Mouse (Mus musculus) c-Kit-positive CD71-positive TER-119-negative erythroid progenitor cells, embryonic 14.5 days (primary cell): Measurements from ENCODE around the gene Syngap1.

Experiments
- DNase-seq: peaks from one replicate; pipeline ENCODE4 v3.0.0-alpha.2; 2013; ENCODE audit warnings: low read depth

Syngap1 gene

GRCm38 (mm10) chr17:26995006-26995405 lies 54.0 kb downstream of the Syngap1 start:
- DNase-seq = no peak

DNA sequence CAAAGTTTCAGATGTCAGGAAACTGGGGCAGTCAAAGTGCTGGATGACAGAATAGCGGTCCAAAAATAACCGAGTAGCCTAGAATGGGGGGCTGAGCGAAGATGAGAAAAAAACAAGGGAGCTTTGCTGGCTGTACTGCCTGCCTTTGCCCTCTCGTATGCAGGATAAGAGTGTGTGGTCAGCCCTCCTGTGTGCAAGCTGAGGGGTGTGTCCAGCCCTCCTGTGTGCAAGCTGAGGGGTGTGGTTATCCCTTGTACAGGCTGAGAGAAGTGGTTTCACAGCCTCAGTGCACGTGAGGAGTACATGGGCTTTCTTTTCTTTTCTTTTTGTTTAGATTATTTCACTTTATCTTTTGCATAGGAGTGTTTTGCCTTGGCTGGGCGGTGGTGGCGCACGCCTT lies 54.5 kb downstream of the Syngap1 start:
- DNase-seq = no peak

DNA sequence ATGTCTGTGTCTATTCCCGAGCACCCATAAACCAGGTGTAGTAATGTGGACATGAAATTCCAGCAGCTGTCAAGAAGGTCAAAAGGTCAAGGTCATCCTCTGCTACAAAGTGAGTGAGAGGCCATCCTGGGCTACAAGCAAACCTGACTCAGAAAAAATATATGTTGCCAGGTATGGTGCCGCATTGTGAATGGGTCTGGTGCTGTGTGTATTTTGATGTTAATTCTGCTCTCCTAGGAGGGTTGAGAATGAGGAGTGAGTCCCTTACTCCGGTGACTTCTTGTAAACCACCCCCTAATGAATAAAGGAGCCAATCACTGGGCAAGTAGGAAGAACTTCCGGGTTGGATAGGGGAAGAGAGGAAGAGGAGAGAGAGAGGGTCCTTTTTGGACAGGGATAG lies 56.6 kb downstream of the Syngap1 start:
- no peak for DNase-seq

DNA sequence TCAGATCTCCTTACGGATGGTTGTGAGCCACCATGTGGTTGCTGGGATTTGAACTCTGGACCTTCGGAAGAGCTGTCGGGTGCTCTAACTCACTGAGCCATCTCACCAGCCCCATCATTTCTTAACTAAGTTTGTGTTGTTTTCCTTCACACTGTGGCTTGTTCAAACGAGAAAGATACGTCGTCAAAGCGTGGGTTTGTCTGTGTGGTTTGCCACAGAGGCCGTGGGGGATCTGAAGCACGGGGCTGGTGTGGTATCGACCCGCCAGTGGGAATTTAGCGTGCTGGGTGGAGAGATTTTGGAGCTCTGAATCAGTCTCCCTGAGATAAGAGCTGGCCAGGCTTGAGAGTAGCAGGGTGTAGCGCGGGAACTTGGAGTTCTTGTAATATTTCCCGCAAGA lies 57.2 kb downstream of the Syngap1 start:
- no peak for DNase-seq

- DNase-seq = no peak
Observed at GRCm38 (mm10) chr17:26999996-27000395, 58.9 kb downstream of the Syngap1 start.

DNA sequence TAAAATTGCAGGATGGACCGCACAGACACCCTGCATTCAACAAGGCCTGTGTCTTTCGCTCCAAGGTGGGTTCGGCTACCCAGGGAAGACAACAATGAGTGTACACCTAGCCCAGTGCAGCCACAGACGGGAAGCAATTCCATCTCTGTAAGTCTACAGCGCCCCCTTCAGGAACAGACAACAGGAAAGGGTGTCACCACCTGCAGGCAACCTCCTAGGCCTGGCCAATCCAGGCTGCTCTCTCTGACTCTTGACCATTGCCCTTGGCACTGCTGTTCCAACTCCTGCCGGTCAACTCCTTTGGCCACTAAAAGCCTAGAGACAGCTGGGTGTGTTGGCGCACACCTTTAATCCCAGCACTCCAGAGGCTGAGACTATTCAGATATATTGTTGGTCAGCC lies 60.1 kb downstream of the Syngap1 start:
- peak; percentile 31 for DNase-seq

GRCm38 (mm10) chr17:27001889-27002288 lies 60.8 kb downstream of the Syngap1 start:
- DNase-seq = peak; percentile 34

GRCm38 (mm10) chr17:27004431-27004830 lies 63.4 kb downstream of the Syngap1 start:
- DNase-seq = peak; percentile 50

DNA sequence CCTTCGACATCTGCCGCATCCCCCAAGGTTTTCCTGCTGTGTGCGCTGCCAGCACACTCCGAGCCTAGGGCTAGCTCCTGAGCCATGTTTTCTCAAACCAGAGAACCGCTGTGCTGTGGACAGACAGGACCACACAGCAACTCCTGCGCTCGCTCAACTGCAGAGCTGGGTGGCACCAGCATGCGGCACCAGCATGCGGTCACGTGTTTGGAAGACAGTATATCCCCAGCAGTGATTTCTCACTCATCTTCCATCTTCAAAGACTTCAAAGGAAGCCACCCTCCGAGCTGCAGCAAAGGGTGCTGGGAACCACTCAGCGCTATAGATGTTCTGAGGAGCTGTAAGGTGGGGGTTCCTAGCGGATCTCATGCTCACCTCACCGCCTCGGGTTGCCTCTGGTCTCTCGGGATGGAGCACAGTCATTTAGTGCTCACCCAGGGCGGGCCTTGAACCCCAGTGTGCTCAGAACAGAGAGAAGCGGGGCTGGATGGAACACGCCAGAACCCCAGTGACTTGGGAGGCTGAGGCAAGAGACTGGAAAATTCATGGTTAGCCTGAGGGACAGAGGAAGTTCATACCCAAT lies 63.9 kb downstream of the Syngap1 start:
- DNase-seq = no peak

- no peak for DNase-seq
Observed at GRCm38 (mm10) chr17:27005644-27006043, 64.6 kb downstream of the Syngap1 start.

GRCm38 (mm10) chr17:27008277-27008676 lies 67.2 kb downstream of the Syngap1 start:
- DNase-seq = no peak

DNA sequence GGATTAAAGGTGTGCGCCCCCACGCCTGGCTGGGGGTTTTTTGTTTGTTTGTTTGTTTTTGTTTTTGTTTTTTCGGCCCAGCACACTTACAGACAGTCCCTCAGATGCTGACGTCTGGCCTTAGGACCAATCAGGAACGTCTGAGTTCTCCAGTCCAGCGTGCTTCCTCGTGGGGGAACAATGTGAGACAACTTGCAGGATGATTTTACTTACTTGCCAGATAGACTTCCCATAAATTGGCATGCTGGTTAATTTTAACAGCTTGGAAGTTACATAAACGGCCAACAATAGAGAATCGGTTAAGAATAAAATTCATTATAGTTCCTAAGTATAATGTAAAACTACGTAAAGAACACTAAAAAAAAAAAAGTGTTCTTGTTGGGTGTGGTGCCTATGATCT lies 70.1 kb downstream of the Syngap1 start:
- no peak for DNase-seq

GRCm38 (mm10) chr17:27011998-27012672 lies 71.1 kb downstream of the Syngap1 start:
- peak; percentile 56 for DNase-seq

DNA sequence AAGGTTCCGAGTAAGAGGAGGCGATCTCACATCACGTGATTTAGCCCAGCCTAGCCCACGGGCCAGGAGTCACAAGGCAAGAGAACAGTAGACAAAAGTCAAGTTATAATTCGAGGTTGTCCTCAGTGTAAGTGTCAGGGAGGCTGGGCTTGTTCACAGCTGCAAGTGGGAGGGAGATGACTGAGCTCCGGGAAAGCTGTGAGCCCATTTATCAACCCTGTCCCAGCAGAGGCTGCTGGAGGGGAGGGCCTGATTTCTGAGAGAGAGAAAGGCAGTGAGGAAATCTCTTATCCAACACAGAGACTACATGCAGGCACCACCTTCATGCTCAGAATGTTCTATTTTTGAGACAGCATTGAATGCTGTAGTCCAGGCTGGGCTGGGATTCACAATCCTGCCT lies 71.9 kb downstream of the Syngap1 start:
- peak; percentile 59 for DNase-seq

GRCm38 (mm10) chr17:27017564-27018499 lies 76.8 kb downstream of the Syngap1 start:
- DNase-seq = peak; percentile 92

DNA sequence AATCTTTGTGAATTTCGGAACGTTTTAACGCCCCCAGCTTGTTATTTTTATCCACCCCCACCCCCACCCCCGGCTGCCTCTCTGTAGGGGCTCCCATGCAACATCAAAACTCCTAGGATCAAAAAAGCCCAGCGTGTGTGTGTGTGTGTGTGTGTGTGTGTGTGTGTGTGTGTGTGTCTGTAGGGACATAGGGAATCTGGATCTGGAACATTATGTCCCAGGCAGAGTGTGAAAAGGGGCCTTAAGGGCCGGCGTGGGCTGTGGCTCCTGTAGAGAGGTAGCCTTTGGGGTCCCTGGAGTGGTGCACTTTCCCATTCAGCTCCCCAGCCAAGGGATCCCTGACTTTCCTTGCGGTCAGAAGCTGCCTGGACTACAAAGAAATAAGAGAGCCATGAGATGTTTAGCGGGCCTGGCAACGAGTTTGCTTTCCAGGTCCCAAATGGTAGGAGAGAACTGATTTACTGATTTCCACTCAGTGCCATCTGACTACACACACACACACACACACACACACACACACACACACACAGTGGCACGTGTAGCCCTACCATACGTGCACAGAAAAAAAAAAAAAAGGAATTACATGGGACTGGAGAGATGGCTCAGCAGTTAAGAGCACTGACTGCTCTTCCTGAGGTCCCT lies 77.6 kb downstream of the Syngap1 start:
- DNase-seq = no peak

DNA sequence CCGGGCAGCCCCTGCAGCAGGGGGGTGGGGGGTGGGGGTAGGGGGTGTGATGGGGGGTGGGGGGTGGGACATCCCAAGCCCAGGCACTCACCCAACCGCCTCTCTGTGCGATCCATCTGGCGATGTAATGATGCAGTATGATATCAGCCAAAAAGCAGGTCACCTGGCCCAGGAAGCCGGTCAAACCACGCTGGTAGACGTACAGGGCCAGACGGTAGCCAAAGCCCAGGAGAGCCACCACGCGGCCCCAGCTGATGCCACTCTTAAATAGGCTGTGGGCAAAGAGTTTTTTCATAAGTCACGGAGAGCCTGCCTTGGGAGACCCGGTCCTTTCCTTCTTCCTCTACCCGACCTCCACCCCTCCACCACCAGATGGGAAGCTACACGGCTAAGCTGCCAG lies 80.0 kb downstream of the Syngap1 start:
- no peak for DNase-seq

- DNase-seq = no peak
Observed at GRCm38 (mm10) chr17:27021736-27022135, 80.7 kb downstream of the Syngap1 start.
